Mouse (Mus musculus): Measurements from ENCODE around the gene Ubac2.

Gene Ubac2

DNA sequence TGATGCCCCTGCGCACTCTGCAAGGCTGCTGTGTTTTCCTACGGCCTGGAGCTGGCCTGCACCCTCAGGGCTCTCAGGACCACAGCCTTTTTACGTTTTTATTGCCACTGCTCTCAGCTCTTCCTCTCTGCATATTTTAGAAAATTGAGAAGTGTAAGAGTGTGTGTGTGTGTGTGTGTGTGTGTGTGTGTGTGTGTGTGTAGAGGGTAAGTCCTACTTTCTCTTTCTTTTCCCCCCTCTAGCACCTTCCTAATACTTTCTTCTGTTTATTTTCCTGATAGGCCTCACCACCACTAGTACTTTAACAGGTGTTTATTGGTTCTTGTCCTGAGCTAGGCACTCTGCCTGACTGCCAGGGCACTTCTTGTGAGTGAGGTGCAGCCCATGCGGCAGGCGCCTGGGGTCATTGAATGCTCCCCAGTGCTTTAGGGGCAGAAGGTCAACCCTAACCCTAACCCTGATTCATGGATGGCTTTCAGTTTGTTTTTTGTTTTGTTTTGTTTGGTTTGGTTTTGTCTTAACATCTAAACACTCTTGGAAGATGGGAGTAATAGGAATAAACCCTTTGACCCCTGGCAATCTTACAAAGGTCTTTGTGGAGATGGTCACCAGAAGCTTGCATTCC is 16.2 kb downstream of the Ubac2 start:
- DNase-seq (ENCODE audit: extremely low spot score, low spot score) = no peak

GRCm38 (mm10) chr14:121895316-121895715 is 16.9 kb downstream of the Ubac2 start:
- DNase-seq (ENCODE audit: extremely low spot score, low spot score) = no peak

DNA sequence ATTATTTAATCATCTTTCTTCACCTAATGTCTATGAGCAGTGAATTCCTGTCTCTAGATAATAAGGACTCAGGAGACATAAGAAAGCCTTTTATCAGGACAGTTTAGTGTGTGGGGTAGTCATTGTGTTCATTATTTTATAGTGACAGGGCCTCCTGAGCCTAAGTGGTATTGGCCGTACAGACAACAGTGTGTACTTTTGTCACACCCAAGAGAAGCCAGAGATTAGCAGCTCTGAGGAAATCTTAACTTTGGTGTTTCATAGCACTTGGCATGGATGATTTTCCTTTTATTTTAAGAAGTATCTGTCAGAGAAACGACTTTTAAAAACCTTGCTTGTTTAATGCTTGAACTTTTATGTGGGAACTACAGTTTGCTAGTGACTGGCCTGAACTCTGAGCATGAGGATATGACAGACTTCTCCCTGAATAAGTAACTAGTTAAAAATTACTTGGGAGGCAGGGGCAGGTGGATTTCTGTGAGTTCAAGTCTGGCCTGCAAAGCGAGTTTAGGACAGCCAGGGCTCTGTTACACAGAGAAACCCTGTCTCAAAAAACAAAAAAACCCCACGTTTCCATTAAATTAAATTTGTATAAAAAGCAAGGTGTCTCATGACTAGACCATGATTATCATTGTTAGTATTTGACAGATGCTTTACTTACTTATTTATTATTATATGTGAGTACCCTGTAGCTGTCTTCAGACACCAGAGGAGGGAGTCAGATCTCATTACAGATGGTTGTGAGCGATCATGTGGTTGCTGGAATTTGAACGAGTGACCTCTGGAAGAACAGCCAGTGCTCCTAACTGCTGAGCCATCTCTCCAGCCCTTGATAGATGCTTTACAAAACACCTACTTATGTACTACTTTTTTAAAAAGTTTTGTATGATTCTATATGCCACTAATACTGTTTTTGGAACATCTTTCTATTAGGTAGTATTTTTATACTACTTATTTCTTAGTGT is 18.0 kb downstream of the Ubac2 start:
- no peak for DNase-seq (ENCODE audit: extremely low spot score, low spot score)

- DNase-seq (ENCODE audit: extremely low spot score, low spot score) = no peak
These were observed 19.4 kb downstream of the Ubac2 start for GRCm38 (mm10) chr14:121897773-121898172.

DNA sequence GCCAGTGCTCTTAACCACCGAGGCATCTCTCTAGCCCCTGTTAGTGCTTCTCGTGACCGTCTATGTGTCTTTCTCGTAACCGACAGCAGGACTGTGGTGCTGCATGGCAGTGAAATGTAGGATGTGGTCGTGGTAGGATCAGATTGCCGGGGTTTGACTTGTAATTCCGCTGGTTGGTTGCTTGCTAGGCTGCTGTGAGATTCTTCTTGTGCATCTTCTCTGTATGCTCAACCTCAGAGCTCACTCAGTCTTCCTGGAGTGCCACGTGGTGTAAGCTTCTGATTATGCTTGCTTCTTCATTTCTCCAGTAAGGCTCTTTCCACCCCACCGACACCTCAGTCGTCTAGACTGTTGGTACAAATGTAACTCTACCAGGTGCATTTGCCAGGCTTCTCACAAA is 20.1 kb downstream of the Ubac2 start:
- DNase-seq (ENCODE audit: extremely low spot score, low spot score) = no peak

- DNase-seq (ENCODE audit: extremely low spot score, low spot score) = no peak
These were observed 20.7 kb downstream of the Ubac2 start for GRCm38 (mm10) chr14:121899071-121899470.

DNA sequence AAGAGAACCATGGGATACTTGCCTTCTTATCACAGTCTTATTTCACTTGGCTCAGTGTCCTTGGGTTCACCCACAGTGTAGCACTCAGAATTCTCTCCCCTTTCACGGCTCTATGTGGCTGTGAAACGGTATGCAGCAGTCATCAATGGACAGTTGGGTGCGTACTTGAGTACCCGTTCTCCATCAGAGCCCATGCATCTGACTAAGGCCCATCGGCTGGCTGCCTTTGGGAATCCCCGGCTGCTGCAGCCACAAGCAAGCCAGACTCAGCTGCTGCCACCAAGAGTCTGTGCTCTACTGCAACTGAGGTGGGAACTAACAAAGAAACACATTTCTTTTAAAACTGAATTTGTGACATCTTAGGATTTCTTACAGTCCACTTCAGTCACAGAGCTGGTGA is 23.1 kb downstream of the Ubac2 start:
- DNase-seq (ENCODE audit: extremely low spot score, low spot score) = no peak

DNA sequence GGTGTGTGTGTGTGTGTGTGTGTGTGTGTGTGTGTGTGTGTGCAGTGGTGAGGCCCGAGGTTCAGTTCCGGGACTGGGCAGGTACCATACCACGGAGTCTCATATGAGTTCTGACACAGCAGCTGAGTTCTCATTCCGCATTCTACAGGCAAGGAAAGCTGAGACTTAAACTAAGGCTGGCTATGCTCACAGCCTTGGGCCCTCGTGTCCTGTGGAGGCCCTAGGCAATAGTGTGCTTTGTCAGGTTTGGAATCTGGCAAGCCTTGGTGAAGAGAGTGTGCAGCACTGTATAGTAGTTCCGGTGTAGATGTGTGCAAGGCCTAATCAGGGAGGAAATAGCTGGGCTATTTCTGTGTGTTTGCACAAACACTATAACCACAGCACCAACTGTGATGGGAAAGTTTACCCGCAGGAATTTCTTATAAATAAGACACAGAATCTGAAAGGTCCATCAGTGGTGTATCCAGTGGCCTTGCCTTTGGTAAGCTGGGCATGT is 25.0 kb downstream of the Ubac2 start:
- DNase-seq (ENCODE audit: extremely low spot score, low spot score) = no peak

GRCm38 (mm10) chr14:121904754-121905153 is 26.3 kb downstream of the Ubac2 start:
- no peak for DNase-seq (ENCODE audit: extremely low spot score, low spot score)

- no peak for DNase-seq (ENCODE audit: extremely low spot score, low spot score)
These were observed 28.0 kb downstream of the Ubac2 start for GRCm38 (mm10) chr14:121906341-121906991.

GRCm38 (mm10) chr14:121906992-121907681 is 28.7 kb downstream of the Ubac2 start:
- DNase-seq (ENCODE audit: extremely low spot score, low spot score) = no peak

DNA sequence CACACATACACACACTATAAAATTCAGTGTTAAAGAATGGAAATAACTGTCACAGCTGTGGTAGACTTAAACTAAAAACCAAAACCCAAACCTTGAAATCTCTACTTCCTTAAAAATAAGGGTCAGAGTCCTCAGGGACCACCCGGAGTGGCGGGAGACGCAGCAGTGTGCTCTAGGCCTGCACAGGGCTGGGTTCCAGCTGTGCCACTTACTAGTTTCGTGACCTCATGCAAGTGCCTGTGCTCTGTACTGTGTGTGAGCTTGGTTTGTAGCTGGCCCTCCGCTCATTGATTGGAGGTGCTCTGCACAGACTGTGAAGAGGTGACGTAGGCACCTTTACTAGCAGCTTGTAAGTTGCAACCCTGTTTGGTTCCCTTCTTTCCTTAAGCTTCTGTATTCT is 31.4 kb downstream of the Ubac2 start:
- no peak for DNase-seq (ENCODE audit: extremely low spot score, low spot score)

GRCm38 (mm10) chr14:121912501-121912900 is 34.1 kb downstream of the Ubac2 start:
- DNase-seq (ENCODE audit: extremely low spot score, low spot score) = no peak

- no peak for DNase-seq (ENCODE audit: extremely low spot score, low spot score)
These were observed 36.7 kb downstream of the Ubac2 start for GRCm38 (mm10) chr14:121915143-121915542.

- DNase-seq (ENCODE audit: extremely low spot score, low spot score) = no peak
These were observed 37.2 kb downstream of the Ubac2 start, which contains the start of gene Gpr18 for GRCm38 (mm10) chr14:121915621-121916020. Gpr18 (minus strand) TSS chr14:121915781.

DNA sequence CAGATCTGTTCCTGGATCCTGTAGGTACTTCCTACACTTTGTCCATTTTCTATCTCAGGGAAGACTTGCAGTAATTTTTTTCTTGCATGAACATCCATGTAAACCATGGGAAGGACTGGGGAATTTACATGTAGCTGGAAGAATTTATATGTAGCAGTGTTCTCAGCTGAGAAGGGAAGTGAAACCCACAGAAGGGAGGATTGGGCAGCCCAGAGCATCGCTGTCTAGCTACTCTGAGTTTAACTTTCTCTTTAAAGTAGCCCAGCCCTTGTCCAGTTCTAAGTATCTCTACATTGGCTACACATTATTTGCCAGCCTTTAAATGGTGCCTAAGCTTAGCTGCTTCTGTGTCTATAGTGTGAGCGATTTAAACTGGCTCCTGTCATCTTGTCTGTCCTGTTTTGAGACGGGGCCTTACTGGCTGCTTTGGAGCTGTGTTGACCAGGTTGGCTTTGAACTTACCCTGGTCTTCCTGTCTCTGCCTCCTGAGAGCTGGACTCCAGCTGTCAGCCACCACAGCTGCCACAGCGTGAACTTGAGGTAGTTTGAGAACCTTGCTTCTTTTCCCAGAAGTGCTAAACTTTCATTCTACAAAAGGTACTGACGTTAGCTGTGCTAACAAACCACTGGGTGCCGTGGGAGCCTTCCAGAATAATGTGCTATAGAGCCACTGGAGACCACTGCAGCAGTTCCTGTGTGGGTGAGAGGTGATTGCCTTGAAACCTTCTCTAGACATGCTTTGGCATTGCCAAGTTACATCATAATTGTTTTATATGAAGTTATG is 38.1 kb downstream of the Ubac2 start:
- DNase-seq (ENCODE audit: extremely low spot score, low spot score) = no peak

DNA sequence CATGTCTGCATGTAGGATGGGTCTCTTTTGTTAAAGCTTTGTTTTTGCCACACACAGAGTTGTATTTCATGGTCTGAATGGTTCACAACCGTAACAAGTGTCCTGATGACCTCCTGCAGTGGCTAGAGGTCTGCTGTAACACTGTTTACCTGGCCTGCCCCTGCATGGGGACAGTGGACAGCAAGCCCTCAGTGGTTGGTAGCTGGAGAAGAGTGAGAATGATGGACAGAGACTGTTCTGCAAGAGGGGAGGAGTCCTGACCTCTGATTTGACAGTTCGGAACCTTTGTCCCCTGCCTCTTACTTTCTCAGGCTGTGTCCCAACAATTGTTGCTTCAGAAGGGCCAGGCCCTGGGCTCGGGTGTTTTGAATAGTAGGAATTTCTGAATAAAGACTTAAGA is 39.8 kb downstream of the Ubac2 start:
- no peak for DNase-seq (ENCODE audit: extremely low spot score, low spot score)

DNA sequence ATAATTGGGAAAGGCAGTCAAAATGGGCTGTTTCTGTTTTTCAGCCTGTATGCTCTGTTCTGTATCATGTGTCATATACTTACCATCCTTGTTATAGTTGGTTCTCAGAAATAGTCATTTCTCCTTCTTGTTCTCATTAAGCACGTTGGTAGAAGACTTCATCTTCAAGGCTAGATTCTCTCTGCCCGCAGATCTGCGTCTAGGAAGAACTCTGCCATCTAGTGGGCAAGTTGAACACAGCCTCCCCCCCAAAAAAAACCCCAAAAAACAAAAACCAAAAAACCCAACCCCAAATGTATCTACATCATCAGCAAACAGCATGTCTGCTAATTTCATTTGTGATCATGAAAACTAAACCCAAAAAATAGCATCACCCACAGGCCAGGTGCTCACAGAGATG is 41.3 kb downstream of the Ubac2 start:
- DNase-seq (ENCODE audit: extremely low spot score, low spot score) = no peak

DNA sequence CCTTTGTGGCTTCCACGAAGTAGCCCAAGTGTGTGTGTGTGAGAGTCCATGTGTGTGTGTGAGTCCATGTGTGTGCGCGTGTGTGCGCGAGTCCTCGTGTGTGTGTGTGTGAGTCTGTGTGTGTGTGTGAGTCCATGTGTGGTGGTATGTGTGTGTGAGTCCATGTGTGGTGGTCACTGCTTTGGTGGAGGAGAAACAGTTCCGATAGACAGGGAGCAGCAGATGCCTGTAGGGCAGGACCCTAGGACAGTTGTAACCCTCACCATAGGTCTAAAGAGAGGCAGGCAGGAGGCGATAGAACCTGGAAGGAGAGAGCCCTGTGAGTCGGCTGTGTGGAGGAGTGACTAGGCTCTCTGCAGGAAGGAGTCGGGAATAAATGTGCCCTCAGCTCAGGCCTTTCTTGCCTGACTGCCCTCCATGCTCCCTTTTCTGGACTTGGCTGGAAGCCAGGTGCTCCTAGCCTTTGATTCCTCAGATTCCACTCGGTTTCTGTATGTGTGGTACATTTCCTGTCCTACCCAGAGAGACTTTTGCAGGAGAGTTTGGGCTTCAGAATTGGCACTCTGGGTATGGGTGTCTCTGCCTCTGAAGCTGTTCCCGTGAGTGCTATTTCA is 42.2 kb downstream of the Ubac2 start:
- DNase-seq (ENCODE audit: extremely low spot score, low spot score) = no peak

- DNase-seq (ENCODE audit: extremely low spot score, low spot score) = no peak
These were observed 43.6 kb downstream of the Ubac2 start for GRCm38 (mm10) chr14:121922016-121922415.
